Mouse (Mus musculus): ENCODE data around the gene Uqcc2.

GRCm38 (mm10) chr17:27171121-27171520, 37.4 kb upstream of the Uqcc2 start:
- TF ChIP-seq MYOG (IDR thresholded peaks at IDR 0.05; ENCODE audit: control insufficient read depth, extremely low read depth, insufficient read length) (no peak), CTCF (IDR thresholded peaks at IDR 0.05; ENCODE audit: control insufficient read depth, insufficient read depth, insufficient read length) (no peak), MAX (IDR thresholded peaks at IDR 0.05) (no peak), USF1 (IDR thresholded peaks at IDR 0.05; ENCODE audit: low read depth) (no peak)

All from C2C12 (cell line).